Mouse (Mus musculus) stomach, embryonic 16.5 days (tissue): ENCODE measurements around the gene Arl16. TPM values are rescaled to one million over a fixed set of nuclear protein-coding genes. Genes with fewer than 3 reads are reported as not detected.

Source experiments
- ATAC-seq: fragments of 200-750 bp; cut with Nextera tagmentation; 2 replicates; pipeline ENCODE4 v1.8.0; 2017; ENCODE audit warnings: moderate number of reproducible peaks, moderate TSS enrichment; ENCODE audit not compliant: insufficient read depth, low FRiP score
- H3K27ac ChIP-seq: fragments of 300-500 bp; sonication (generic); 2 replicates; pipeline ENCODE4 v1.5.1; 2014; ENCODE audit warnings: low read length
- H3K27me3 ChIP-seq: fragments of 300-500 bp; sonication (generic); 2 replicates; pipeline ENCODE4 v1.6.1; 2014; ENCODE audit warnings: low read length, control low read depth, mixed read lengths; ENCODE audit not compliant: control insufficient read depth, insufficient read depth
- H3K36me3 ChIP-seq: fragments of 300-500 bp; sonication (generic); 2 replicates; pipeline ENCODE4 v1.6.1; 2014; ENCODE audit warnings: low read length; ENCODE audit not compliant: control insufficient read depth, insufficient read depth
- H3K4me1 ChIP-seq: fragments of 300-500 bp; sonication (generic); 2 replicates; pipeline ENCODE4 v1.6.1; 2014; ENCODE audit warnings: low read length, control low read depth, mixed read lengths; ENCODE audit not compliant: control insufficient read depth, insufficient read depth
- H3K4me2 ChIP-seq: fragments of 300-500 bp; sonication (generic); 2 replicates; pipeline ENCODE4 v1.6.1; 2014; ENCODE audit warnings: low read depth, low read length, mixed read lengths
- H3K4me3 ChIP-seq: fragments of 300-500 bp; sonication (generic); replicated peaks from 2 replicates; pipeline ENCODE4 v1.5.1; 2014; ENCODE audit warnings: mild to moderate bottlenecking, low read length
- H3K9ac ChIP-seq: fragments of 300-500 bp; sonication (generic); 2 replicates; pipeline ENCODE4 v1.6.1; 2014; ENCODE audit warnings: low read length
- H3K9me3 ChIP-seq: fragments of 300-500 bp; sonication (generic); replicated peaks from 2 replicates; pipeline ENCODE4 v1.6.1; 2016; ENCODE audit warnings: low read length, control low read depth; ENCODE audit not compliant: control insufficient read depth
- WGBS: fragments of 180-500 bp; shearing (Covaris S2); extraction: QIAGEN DNeasy Blood & Tissue Kit; methylation state at CpG from one replicate; pipeline ENCODE4 v1.1.7; 2014; 5-methylcytosine and 5-hydroxymethylcytosine counted together
- polyA plus RNA-seq: library from polyadenylated mRNA; unstranded; fragments of >200 nt; fragmentation: Nextera tagmentation; extraction: Ambion mirVana; gene quantifications from 2 replicates; pipeline ENCODE4 v1.2.1, GENCODE M21; 2015

Arl16 gene
- polyA plus RNA-seq, 1 experiment from 2014 or later = 35.6 TPM

GRCm38 (mm10) chr11:120497436-120497835, 30.0 kb upstream of the Arl16 start:
- Histone ChIP-seq H3K9me3 (no peaks in the 10 kb centered on the region), H3K27me3 (no peaks in the 10 kb centered on the region), H3K9ac (no peak overlapping the region), H3K4me3 (no peak overlapping the region), H3K27ac (no peak overlapping the region), H3K4me2 (no peak overlapping the region), H3K36me3 (peaks cover 9% of the 10 kb centered on the region), H3K4me1 (peaks cover 22% of the 10 kb centered on the region)
- no peak for ATAC-seq
- WGBS = 92% methylated on average over 3 of the region's 3 CpGs

DNA sequence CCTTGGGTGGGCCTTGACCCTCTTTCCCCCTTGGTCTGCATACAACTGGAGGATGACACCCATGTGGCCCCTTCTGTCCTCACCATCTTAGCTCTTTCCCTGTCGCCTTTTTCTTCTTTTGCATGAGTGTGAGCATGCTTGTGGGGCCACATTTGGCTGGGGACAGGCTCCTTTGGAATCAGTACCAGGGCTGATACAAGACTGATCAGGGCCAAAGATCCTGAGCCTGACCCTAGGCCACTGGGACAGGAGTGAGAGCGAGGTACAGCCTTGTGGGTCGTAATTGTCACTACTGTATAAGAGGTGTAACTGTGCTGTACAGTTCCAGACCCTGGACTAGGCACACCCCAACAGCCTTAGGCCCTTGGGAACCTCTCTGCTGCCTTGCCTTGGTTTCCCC, 26.5 kb upstream of the Arl16 start:
- peaks cover 27% of the 10 kb centered on the region for H3K4me1 ChIP-seq
- no peak for ATAC-seq
- H3K9ac ChIP-seq = no peak overlapping the region
- H3K9me3 ChIP-seq = no peaks in the 10 kb centered on the region
- 82% methylated on average over 3 of the region's 3 CpGs for WGBS
- no peak overlapping the region for H3K4me3 ChIP-seq
- no peaks in the 10 kb centered on the region for H3K27me3 ChIP-seq
- no peak overlapping the region for H3K4me2 ChIP-seq
- H3K27ac ChIP-seq = no peak overlapping the region
- H3K36me3 ChIP-seq = peaks cover 9% of the 10 kb centered on the region

DNA sequence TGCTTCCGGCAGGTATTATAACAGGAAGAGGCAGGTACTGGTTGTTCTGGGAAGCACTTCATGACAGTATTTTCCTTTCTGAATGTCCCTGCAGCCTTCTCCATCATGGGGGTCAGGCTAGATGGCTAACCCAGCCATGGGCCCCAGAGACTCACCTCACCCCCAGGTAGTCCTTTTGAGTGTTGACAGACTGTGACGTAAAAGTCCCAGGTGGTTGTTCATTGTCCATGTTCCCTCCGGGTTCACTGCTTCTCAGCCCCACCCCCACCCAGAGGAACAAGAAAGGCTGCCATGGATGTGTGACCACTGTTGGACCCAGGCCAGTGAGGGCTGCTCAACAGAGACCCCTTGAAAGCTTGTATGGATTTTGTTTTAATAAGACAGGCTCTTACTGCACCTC, 25.9 kb upstream of the Arl16 start:
- Histone ChIP-seq H3K27me3 (no peaks in the 10 kb centered on the region), H3K36me3 (peaks cover 12% of the 10 kb centered on the region), H3K4me3 (peak overlapping the region; percentile 96), H3K4me2 (peak overlapping the region; percentile 89), H3K4me1 (peaks cover 27% of the 10 kb centered on the region), H3K9ac (peak overlapping the region; percentile 88), H3K9me3 (no peaks in the 10 kb centered on the region), H3K27ac (peak overlapping the region; percentile 89)
- 47% methylated on average over 3 of the region's 3 CpGs for WGBS
- no peak for ATAC-seq

DNA sequence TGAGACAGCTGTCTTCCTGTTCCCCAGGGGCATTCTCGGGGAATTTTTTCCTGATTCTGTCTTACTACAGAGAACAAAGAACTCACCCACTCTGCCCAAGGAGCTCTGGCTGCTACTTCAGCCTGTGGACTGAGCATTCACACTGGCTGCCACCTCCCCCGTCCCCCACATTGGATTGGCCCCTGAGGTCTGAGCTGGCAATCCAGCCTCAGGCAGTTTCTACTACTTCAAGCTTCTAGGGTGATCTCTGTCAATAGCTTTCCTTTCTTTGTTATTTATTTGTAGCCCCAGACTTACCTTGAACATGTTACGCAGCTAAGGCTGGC, 25.4 kb upstream of the Arl16 start:
- Histone ChIP-seq H3K9me3 (no peaks in the 10 kb centered on the region), H3K4me2 (peak overlapping the region; percentile 89), H3K4me3 (peak overlapping the region; percentile 96), H3K27me3 (no peaks in the 10 kb centered on the region), H3K36me3 (peaks cover 12% of the 10 kb centered on the region), H3K27ac (peak overlapping the region; percentile 89), H3K9ac (peak overlapping the region; percentile 88), H3K4me1 (peaks cover 27% of the 10 kb centered on the region)
- 21% methylated on average over 3 of the region's 3 CpGs for WGBS
- no peak for ATAC-seq

GRCm38 (mm10) chr11:120492024-120492877, 24.8 kb upstream of the Arl16 start:
- Histone ChIP-seq H3K27ac (peak overlapping the region; percentile 89), H3K9me3 (no peaks in the 10 kb centered on the region), H3K4me1 (peaks cover 27% of the 10 kb centered on the region), H3K4me2 (peak overlapping the region; percentile 89), H3K36me3 (peaks cover 18% of the 10 kb centered on the region), H3K27me3 (no peaks in the 10 kb centered on the region), H3K4me3 (peak overlapping the region; percentile 96), H3K9ac (peak overlapping the region; percentile 88)
- under 1% methylated on average over 48 of the region's 48 CpGs for WGBS
- ATAC-seq = peak; percentile 8; the same call in 1 of the 2 replicates

DNA sequence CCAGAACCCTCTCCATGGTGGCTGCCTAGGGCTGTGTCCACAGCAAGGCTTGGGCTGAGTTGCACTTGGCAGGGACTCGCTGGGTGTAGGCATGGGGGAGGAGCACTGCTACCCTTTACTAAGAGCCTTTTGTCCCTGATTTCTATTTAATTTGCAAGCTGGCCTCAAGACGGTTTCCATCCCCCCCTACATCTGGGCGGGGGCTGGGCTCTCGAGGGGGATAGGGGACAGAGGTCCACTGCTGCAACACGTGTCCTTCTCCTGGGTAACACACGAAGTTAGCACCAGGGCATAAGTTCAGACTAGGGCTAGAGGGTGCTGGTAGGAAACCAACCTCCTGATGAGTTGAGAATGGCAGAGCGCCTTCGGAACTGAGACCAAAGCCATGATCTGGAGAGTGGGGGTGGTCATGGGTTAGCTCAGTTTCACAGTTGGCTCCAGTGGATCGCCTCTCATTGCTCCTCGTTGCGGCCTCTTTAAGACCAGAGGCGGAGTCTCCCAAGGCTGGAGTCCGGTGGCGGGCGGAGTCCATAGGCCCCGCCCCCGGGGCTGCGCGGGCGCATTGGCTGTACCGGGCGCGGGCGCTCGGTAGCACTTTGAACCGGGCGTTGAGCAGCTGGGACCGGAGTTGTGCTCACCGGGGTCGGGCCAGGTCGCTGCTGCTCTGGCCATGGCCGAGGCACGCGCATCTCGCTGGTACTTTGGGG, 24.1 kb upstream of the Arl16 start, which contains the start of gene Slc25a10:
TSS of gene Slc25a10 (plus strand) at position 524 of the 707 bp plus-strand sequence.
- Histone ChIP-seq H3K36me3 (peaks cover 19% of the 10 kb centered on the region), H3K4me2 (peak within 1 kb of the TSS; percentile 89), H3K4me1 (peaks cover 27% of the 10 kb centered on the region), H3K27ac (peak within 1 kb of the TSS; percentile 89), H3K4me3 (peak within 1 kb of the TSS; percentile 96), H3K9me3 (no peaks in the 10 kb centered on the region), H3K27me3 (no peaks in the 10 kb centered on the region), H3K9ac (peak within 1 kb of the TSS; percentile 88)
- ATAC-seq = peak; percentile 91
- WGBS = under 1% methylated on average over 35 of the region's 35 CpGs

- no peaks in the 10 kb centered on the region for H3K27me3 ChIP-seq
- peak overlapping the region; percentile 96; the same call in 1 of the 2 replicates for H3K4me3 ChIP-seq
- no peaks in the 10 kb centered on the region for H3K9me3 ChIP-seq
- 31% methylated on average over 4 of the region's 4 CpGs for WGBS
- no peak for ATAC-seq
- H3K9ac ChIP-seq = peak overlapping the region; percentile 88; the same call in 1 of the 2 replicates
- H3K27ac ChIP-seq = peak overlapping the region; percentile 89
- peaks cover 32% of the 10 kb centered on the region for H3K4me1 ChIP-seq
- peaks cover 18% of the 10 kb centered on the region for H3K36me3 ChIP-seq
- H3K4me2 ChIP-seq = peak overlapping the region; percentile 89
Observed at GRCm38 (mm10) chr11:120490291-120491046, 23.1 kb upstream of the Arl16 start.

GRCm38 (mm10) chr11:120489054-120489761, 21.8 kb upstream of the Arl16 start:
- 0 out of 2 replicates have a peak overlapping the region, but pooled peaks have one; percentile 2 for H3K9ac ChIP-seq
- peaks cover 10% of the 10 kb centered on the region; the same call in 1 of the 2 replicates for H3K36me3 ChIP-seq
- ATAC-seq = peak; percentile 35; the same call in 1 of the 2 replicates
- no peaks in the 10 kb centered on the region for H3K27me3 ChIP-seq
- H3K4me2 ChIP-seq = no peak overlapping the region
- no peak overlapping the region for H3K4me3 ChIP-seq
- H3K9me3 ChIP-seq = no peaks in the 10 kb centered on the region
- peak overlapping the region; percentile 54 for H3K27ac ChIP-seq
- H3K4me1 ChIP-seq = peaks cover 36% of the 10 kb centered on the region
- 52% methylated on average over 4 of the region's 4 CpGs for WGBS
